Mouse (Mus musculus) E14TG2a.4 (cell line): ENCODE data around the gene Ensa.

ENCODE experiments used
- CTCF ChIP-seq: conservative IDR thresholded peaks from 2 replicates; pipeline ENCODE4 v1.5.1; 2014; ENCODE audit warnings: low read length
- NANOG ChIP-seq: IDR thresholded peaks from 2 replicates; pipeline ENCODE4 v1.6.1; 2014; ENCODE audit warnings: borderline replicate concordance, low read length, mixed read lengths
- POU5F1 ChIP-seq: IDR thresholded peaks from 2 replicates; pipeline ENCODE4 v1.6.1; 2014; ENCODE audit warnings: low read length, borderline replicate concordance

DNA sequence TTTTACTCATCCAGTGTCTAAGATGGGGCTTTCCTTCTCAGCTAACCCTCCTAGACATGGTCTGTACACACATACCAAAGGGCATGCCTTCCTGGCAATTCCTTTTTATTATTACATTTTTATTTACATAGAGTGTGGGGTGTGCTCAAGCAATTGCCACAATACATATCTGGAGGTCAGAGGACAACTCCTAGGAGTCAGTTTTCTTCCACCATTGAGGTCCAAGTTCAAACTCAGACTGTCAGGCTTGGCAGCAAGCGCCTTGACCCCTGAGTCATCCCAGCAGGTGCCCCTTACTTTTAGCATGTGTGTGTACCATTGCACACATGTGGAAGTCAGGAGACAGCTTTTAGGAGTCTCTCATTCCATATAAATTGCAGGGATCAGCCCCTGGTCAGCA is 10.8 kb upstream of the Ensa start:
- no peak for TF ChIP-seq CTCF
- TF ChIP-seq NANOG, result no peak
- no peak for TF ChIP-seq POU5F1
